Mouse (Mus musculus): ENCODE results near the gene Rragc.

DNA sequence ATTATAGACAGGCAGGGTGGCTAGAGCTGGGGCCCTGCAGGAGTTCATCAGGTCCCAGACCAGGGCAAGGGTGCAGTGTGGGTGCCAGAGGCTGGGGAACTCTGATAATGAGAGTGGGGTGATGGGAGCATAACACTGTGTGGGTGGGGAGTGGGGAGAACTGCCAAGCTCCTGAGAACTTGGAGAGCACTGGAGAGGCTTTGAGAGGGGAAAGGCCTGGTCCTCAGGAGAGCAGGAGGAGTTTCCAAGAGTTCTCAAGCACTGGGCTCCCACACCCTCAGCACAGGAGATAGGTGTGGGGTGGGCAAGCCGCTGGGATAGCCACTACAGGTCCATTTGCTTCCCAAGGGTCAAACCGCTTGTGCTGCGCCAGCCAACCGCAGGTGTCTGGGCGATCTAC is 23.5 kb upstream of the Rragc start:
- TF ChIP-seq CTCF (IDR thresholded peaks at IDR 0.05; ENCODE audit: low read depth, low read length), result no peak
- TF ChIP-seq TAL1 (conservative IDR thresholded peaks at IDR 0.05; ENCODE audit: low read depth, low read length), result no peak

All from G1E (cell line).